Mouse (Mus musculus): ENCODE data around the gene Apol6. TPM values are rescaled to one million over a fixed set of nuclear protein-coding genes. Genes with fewer than 3 reads are reported as not detected.

Apol6 gene
- polyA plus RNA-seq, 1 experiment from 2014 or later, result 0.11 TPM

- peak overlapping the region; percentile 98 for H3K27ac ChIP-seq (ENCODE audit: low read length)
- peaks cover 9% of the 10 kb centered on the region; the same call in 1 of the 2 replicates for H3K36me3 ChIP-seq (ENCODE audit: control insufficient read depth, insufficient read depth)
- no peak overlapping the region for H3K4me3 ChIP-seq (ENCODE audit: low read length)
- 38% methylated on average over 4 of the region's 4 CpGs for WGBS
- no peak for ATAC-seq (replicated peaks; ENCODE audit: extremely low read depth, insufficient read depth, low FRiP score)
- H3K9ac ChIP-seq (ENCODE audit: low read length), result peak overlapping the region; percentile 66
- H3K9me3 ChIP-seq (replicated peaks; ENCODE audit: control insufficient read depth, low read length), result 0 out of 2 replicates have a peak, but pooled peaks cover 2% of the 10 kb centered on the region
- H3K27me3 ChIP-seq (ENCODE audit: control insufficient read depth, insufficient read depth, low read length), result no peaks in the 10 kb centered on the region
- H3K4me2 ChIP-seq (ENCODE audit: low read depth, low read length), result peak overlapping the region; percentile 54
- H3K4me1 ChIP-seq (ENCODE audit: control insufficient read depth, insufficient read depth, low read length), result peaks cover 58% of the 10 kb centered on the region
Measured at GRCm38 (mm10) chr15:77014985-77015384, 29.5 kb upstream of the Apol6 start.

- Histone ChIP-seq H3K27ac (ENCODE audit: low read length) (no peak overlapping the region; the same call in 1 of the 2 replicates), H3K4me1 (ENCODE audit: control insufficient read depth, insufficient read depth, low read length) (peaks cover 71% of the 10 kb centered on the region), H3K4me2 (ENCODE audit: low read depth, low read length) (no peak overlapping the region), H3K27me3 (ENCODE audit: control insufficient read depth, insufficient read depth, low read length) (no peaks in the 10 kb centered on the region), H3K9me3 (replicated peaks; ENCODE audit: control insufficient read depth, low read length) (no peaks in the 10 kb centered on the region), H3K36me3 (ENCODE audit: control insufficient read depth, insufficient read depth) (peaks cover 5% of the 10 kb centered on the region; the same call in 1 of the 2 replicates), H3K4me3 (ENCODE audit: low read length) (no peak overlapping the region), H3K9ac (ENCODE audit: low read length) (peak overlapping the region; percentile 22; the same call in 1 of the 2 replicates)
- 93% methylated on average over 6 of the region's 6 CpGs for WGBS
- no peak for ATAC-seq (replicated peaks; ENCODE audit: extremely low read depth, insufficient read depth, low FRiP score)
Measured at GRCm38 (mm10) chr15:77016509-77016908, 28.0 kb upstream of the Apol6 start.

DNA sequence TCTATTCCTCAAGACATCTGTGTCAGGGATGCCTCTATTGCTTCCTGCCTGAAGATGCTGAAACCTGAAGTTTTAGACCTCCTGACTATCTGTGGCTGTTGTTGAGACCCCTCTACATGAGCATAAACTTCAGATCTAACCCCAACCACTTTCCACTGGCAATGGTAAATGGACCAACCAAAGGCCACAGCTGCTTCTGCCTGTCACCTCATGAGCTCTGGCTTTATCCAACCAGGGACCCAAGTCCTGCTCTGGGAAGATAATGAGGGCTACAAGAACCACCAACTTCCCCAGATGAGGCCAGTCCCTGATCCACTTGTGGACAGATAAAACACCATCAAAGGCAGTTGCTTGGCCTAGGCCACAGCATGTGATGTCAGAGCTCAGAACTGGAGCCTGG, 26.6 kb upstream of the Apol6 start:
- H3K36me3 ChIP-seq (ENCODE audit: control insufficient read depth, insufficient read depth), result peaks cover 5% of the 10 kb centered on the region; the same call in 1 of the 2 replicates
- H3K4me3 ChIP-seq (ENCODE audit: low read length), result no peak overlapping the region
- peaks cover 73% of the 10 kb centered on the region for H3K4me1 ChIP-seq (ENCODE audit: control insufficient read depth, insufficient read depth, low read length)
- no peaks in the 10 kb centered on the region for H3K27me3 ChIP-seq (ENCODE audit: control insufficient read depth, insufficient read depth, low read length)
- no peaks in the 10 kb centered on the region for H3K9me3 ChIP-seq (replicated peaks; ENCODE audit: control insufficient read depth, low read length)
- no peak for ATAC-seq (replicated peaks; ENCODE audit: extremely low read depth, insufficient read depth, low FRiP score)
- peak overlapping the region; percentile 88 for H3K27ac ChIP-seq (ENCODE audit: low read length)
- no peak overlapping the region; the same call in 1 of the 2 replicates for H3K4me2 ChIP-seq (ENCODE audit: low read depth, low read length)
- no peak overlapping the region; the same call in 1 of the 2 replicates for H3K9ac ChIP-seq (ENCODE audit: low read length)

GRCm38 (mm10) chr15:77018740-77019340, 25.7 kb upstream of the Apol6 start:
- Histone ChIP-seq H3K36me3 (ENCODE audit: control insufficient read depth, insufficient read depth) (peaks cover 5% of the 10 kb centered on the region; the same call in 1 of the 2 replicates), H3K4me3 (ENCODE audit: low read length) (0 out of 2 replicates have a peak overlapping the region, but pooled peaks have one; percentile 7), H3K4me2 (ENCODE audit: low read depth, low read length) (peak overlapping the region; percentile 62), H3K27ac (ENCODE audit: low read length) (peak overlapping the region; percentile 88), H3K27me3 (ENCODE audit: control insufficient read depth, insufficient read depth, low read length) (no peaks in the 10 kb centered on the region), H3K4me1 (ENCODE audit: control insufficient read depth, insufficient read depth, low read length) (peaks cover 72% of the 10 kb centered on the region), H3K9me3 (replicated peaks; ENCODE audit: control insufficient read depth, low read length) (no peaks in the 10 kb centered on the region), H3K9ac (ENCODE audit: low read length) (peak overlapping the region; percentile 67)
- WGBS, result 29% methylated on average over 6 of the region's 6 CpGs
- ATAC-seq (replicated peaks; ENCODE audit: extremely low read depth, insufficient read depth, low FRiP score), result peak; percentile 11

GRCm38 (mm10) chr15:77019533-77019932, 25.0 kb upstream of the Apol6 start:
- H3K4me3 ChIP-seq (ENCODE audit: low read length), result peak overlapping the region; percentile 48; the same call in 1 of the 2 replicates
- H3K4me1 ChIP-seq (ENCODE audit: control insufficient read depth, insufficient read depth, low read length), result peaks cover 65% of the 10 kb centered on the region
- H3K9me3 ChIP-seq (replicated peaks; ENCODE audit: control insufficient read depth, low read length), result no peaks in the 10 kb centered on the region
- H3K27ac ChIP-seq (ENCODE audit: low read length), result peak overlapping the region; percentile 88
- WGBS, result 32% methylated on average over 7 of the region's 7 CpGs
- peaks cover 5% of the 10 kb centered on the region; the same call in 1 of the 2 replicates for H3K36me3 ChIP-seq (ENCODE audit: control insufficient read depth, insufficient read depth)
- H3K4me2 ChIP-seq (ENCODE audit: low read depth, low read length), result peak overlapping the region; percentile 62
- H3K9ac ChIP-seq (ENCODE audit: low read length), result peak overlapping the region; percentile 74
- H3K27me3 ChIP-seq (ENCODE audit: control insufficient read depth, insufficient read depth, low read length), result no peaks in the 10 kb centered on the region
- ATAC-seq (replicated peaks; ENCODE audit: extremely low read depth, insufficient read depth, low FRiP score), result peak; percentile 73

GRCm38 (mm10) chr15:77020136-77020535, 24.4 kb upstream of the Apol6 start:
- Histone ChIP-seq H3K9me3 (replicated peaks; ENCODE audit: control insufficient read depth, low read length) (no peaks in the 10 kb centered on the region), H3K4me1 (ENCODE audit: control insufficient read depth, insufficient read depth, low read length) (peaks cover 61% of the 10 kb centered on the region), H3K27me3 (ENCODE audit: control insufficient read depth, insufficient read depth, low read length) (no peaks in the 10 kb centered on the region), H3K4me3 (ENCODE audit: low read length) (peak overlapping the region; percentile 48), H3K4me2 (ENCODE audit: low read depth, low read length) (peak overlapping the region; percentile 62), H3K27ac (ENCODE audit: low read length) (peak overlapping the region; percentile 88), H3K36me3 (ENCODE audit: control insufficient read depth, insufficient read depth) (peaks cover 5% of the 10 kb centered on the region; the same call in 1 of the 2 replicates), H3K9ac (ENCODE audit: low read length) (peak overlapping the region; percentile 74)
- 60% methylated on average over 4 of the region's 4 CpGs for WGBS
- no peak for ATAC-seq (replicated peaks; ENCODE audit: extremely low read depth, insufficient read depth, low FRiP score)

DNA sequence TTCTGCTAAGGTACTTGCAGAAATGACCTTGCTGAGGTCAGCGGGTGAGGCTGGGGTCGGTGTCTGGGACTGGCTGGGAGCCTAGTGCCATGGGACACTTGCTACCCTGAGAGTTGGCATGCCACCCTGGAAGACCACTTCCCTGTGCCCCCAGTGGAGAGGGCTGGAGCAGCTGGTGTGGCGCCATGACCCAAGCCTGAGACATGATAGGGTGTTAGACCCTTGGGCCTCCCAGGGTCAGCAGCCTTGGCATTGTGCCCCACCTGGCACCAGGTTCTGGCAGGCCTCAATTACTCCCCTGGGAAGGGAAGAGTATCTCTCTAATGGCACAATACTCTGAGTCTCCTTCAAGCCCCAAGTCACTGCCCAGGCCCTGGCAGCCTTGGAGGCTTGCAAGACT, 23.5 kb upstream of the Apol6 start:
- no peaks in the 10 kb centered on the region for H3K9me3 ChIP-seq (replicated peaks; ENCODE audit: control insufficient read depth, low read length)
- peaks cover 5% of the 10 kb centered on the region; the same call in 1 of the 2 replicates for H3K36me3 ChIP-seq (ENCODE audit: control insufficient read depth, insufficient read depth)
- peak overlapping the region; percentile 62 for H3K4me2 ChIP-seq (ENCODE audit: low read depth, low read length)
- peaks cover 56% of the 10 kb centered on the region for H3K4me1 ChIP-seq (ENCODE audit: control insufficient read depth, insufficient read depth, low read length)
- H3K4me3 ChIP-seq (ENCODE audit: low read length), result peak overlapping the region; percentile 48
- H3K27ac ChIP-seq (ENCODE audit: low read length), result peak overlapping the region; percentile 88
- no peak for ATAC-seq (replicated peaks; ENCODE audit: extremely low read depth, insufficient read depth, low FRiP score)
- 61% methylated on average over 3 of the region's 3 CpGs for WGBS
- H3K9ac ChIP-seq (ENCODE audit: low read length), result peak overlapping the region; percentile 74
- H3K27me3 ChIP-seq (ENCODE audit: control insufficient read depth, insufficient read depth, low read length), result no peaks in the 10 kb centered on the region

GRCm38 (mm10) chr15:77021851-77022250, 22.7 kb upstream of the Apol6 start:
- Histone ChIP-seq H3K4me2 (ENCODE audit: low read depth, low read length) (peak overlapping the region; percentile 62), H3K4me3 (ENCODE audit: low read length) (peak overlapping the region; percentile 48), H3K9me3 (replicated peaks; ENCODE audit: control insufficient read depth, low read length) (no peaks in the 10 kb centered on the region), H3K27me3 (ENCODE audit: control insufficient read depth, insufficient read depth, low read length) (no peaks in the 10 kb centered on the region), H3K4me1 (ENCODE audit: control insufficient read depth, insufficient read depth, low read length) (peaks cover 55% of the 10 kb centered on the region), H3K27ac (ENCODE audit: low read length) (peak overlapping the region; percentile 88), H3K36me3 (ENCODE audit: control insufficient read depth, insufficient read depth) (peaks cover 5% of the 10 kb centered on the region; the same call in 1 of the 2 replicates), H3K9ac (ENCODE audit: low read length) (peak overlapping the region; percentile 74)
- WGBS, result 60% methylated on average over 4 of the region's 4 CpGs
- ATAC-seq (replicated peaks; ENCODE audit: extremely low read depth, insufficient read depth, low FRiP score), result no peak

- peak; percentile 66 for ATAC-seq (replicated peaks; ENCODE audit: extremely low read depth, insufficient read depth, low FRiP score)
- no peaks in the 10 kb centered on the region for H3K9me3 ChIP-seq (replicated peaks; ENCODE audit: control insufficient read depth, low read length)
- peak overlapping the region; percentile 74 for H3K9ac ChIP-seq (ENCODE audit: low read length)
- H3K4me2 ChIP-seq (ENCODE audit: low read depth, low read length), result peak overlapping the region; percentile 62
- peak overlapping the region; percentile 48 for H3K4me3 ChIP-seq (ENCODE audit: low read length)
- 41% methylated on average over 5 of the region's 5 CpGs for WGBS
- peaks cover 56% of the 10 kb centered on the region for H3K4me1 ChIP-seq (ENCODE audit: control insufficient read depth, insufficient read depth, low read length)
- H3K27me3 ChIP-seq (ENCODE audit: control insufficient read depth, insufficient read depth, low read length), result no peaks in the 10 kb centered on the region
- peaks cover under 1% of the 10 kb centered on the region; the same call in 1 of the 2 replicates for H3K36me3 ChIP-seq (ENCODE audit: control insufficient read depth, insufficient read depth)
- peak overlapping the region; percentile 88 for H3K27ac ChIP-seq (ENCODE audit: low read length)
Measured at GRCm38 (mm10) chr15:77022401-77022957, 22.1 kb upstream of the Apol6 start.

Measured in heart, embryonic 16.5 days (tissue).